Mouse (Mus musculus) E14TG2a.4 (cell line): ENCODE results near the gene Ccdc38.

ENCODE experiments used
- CTCF ChIP-seq: conservative IDR thresholded peaks from 2 replicates; pipeline ENCODE4 v1.5.1; 2014; ENCODE audit warnings: low read length
- POU5F1 ChIP-seq: IDR thresholded peaks from 2 replicates; pipeline ENCODE4 v1.6.1; 2014; ENCODE audit warnings: low read length, borderline replicate concordance

- TF ChIP-seq CTCF (no peak), POU5F1 (no peak)
These were observed 22.7 kb upstream of the Ccdc38 start for GRCm38 (mm10) chr10:93517754-93518153.
